Mouse (Mus musculus): ENCODE results near the gene Bhlhe41.
A peak's percentile ranks its signal among the peaks of the same experiment; 100 is the strongest.

The Bhlhe41 gene

DNA sequence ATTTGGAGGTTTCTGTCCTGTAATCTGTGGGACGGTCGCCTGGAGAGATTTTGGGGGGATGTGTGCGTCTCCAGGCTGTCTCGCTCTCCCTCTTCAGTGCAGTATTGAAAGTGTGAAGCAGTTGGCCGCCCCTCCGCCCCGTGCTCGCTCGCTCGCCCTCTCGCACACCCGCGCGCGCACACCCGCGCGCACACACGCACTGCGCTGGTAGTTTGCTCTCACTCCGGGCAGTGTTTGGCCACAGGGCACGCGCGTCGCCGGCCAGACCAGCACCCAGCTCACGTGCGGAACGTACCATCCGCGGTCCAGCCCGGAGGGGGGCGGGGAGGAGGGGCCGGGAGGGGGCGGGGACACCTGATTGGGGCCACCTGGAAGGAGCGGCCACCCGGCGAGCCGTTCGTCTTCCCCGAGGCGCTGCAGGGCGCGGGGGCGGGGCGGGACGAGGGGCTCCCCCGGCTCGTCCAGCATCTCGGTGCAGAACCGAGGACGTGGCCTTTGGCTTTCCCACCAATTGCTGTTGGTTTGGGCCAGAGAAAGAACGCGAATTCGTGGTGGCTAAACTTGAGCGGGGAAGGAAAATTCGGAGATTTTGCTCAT, at the start of gene Bhlhe41:
Gene Bhlhe41 (minus strand): TSS at position 270 of the 597 bp plus-strand sequence.
- peak; percentile 90 for DNase-seq

DNA sequence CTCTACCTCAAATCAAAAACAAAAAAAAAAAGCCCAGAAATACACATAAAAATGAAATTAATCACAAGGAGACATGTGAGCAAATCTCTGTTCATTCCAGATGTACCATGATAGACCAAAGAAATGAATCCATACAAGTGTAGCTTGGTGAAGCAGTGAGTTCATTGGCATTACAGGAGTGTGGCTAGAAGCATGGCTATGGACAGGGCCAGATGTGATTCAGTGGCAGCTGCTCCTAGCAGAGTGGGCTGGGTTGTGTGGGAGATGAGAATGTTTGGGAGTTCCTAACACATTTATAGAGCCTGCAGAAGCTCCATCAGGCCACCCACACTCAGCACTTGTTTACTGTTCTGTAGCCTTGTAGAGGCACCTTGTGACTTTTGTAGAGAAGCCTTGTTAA, 46.9 kb upstream of the Bhlhe41 start:
- DNase-seq: no peak

DNA sequence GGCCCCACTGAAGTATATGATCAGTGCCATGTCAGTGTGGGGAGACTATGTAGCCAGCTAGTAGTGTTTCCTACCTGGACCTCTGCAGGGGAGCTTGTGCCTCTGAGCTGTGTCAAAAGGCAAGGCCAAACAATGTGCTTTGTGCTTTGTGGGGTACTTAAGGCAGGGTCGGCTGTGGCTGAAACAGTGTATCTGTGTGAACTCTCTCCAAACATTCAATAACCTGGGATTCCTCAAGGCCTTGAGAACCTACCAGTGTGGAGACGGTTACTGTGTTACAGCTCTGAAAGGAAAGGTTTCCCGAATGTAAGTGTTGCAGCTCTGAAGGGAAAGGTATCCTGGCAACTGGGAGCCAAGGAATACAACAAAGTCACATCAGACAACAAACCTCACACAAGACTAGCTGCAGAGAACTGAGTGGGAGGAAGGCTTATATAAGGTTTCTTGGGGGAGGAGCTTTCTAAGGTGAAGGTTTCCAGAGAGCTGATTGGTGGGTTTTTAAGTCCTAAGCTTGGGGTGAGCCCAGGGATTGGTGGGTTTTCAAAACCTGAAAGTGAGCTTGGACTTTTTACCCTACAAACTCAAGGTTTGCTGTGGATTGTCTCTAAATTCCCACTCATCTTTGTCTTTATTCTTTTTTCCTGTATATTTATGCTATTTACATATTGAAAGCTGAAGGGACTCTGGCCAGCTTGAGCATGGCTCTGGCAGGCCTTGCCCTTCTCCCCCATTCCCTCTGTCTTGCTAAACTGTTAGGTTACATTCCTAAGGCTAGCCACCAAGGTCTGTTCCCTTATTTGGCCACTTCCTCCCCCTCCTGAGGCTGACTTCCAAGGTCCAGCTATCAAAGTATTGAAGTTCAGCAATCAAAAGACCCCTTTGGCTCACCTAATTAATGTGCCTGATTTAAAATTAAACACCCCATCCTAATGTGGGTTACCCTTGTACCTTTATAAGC, 45.4 kb upstream of the Bhlhe41 start:
- no peak for DNase-seq

DNA sequence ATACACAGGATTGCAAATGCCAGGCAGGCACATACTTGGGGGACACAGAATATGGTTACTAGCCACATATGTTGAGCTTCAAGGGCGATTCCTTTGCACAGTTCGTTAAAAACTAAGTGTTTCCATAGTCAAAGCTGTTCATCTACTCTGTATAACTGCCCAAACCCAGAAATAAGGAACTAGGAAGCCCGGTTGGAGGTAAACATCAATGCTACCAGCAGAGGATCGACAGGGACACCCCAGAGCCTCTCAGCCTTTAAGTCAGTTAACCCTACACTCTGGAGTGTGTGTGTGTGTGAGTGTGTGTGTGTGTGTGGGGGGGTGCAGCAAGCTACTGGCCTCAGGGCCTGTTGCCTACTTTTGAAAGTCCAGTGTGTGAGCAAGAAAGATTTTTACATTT, 44.6 kb upstream of the Bhlhe41 start:
- DNase-seq: no peak

DNA sequence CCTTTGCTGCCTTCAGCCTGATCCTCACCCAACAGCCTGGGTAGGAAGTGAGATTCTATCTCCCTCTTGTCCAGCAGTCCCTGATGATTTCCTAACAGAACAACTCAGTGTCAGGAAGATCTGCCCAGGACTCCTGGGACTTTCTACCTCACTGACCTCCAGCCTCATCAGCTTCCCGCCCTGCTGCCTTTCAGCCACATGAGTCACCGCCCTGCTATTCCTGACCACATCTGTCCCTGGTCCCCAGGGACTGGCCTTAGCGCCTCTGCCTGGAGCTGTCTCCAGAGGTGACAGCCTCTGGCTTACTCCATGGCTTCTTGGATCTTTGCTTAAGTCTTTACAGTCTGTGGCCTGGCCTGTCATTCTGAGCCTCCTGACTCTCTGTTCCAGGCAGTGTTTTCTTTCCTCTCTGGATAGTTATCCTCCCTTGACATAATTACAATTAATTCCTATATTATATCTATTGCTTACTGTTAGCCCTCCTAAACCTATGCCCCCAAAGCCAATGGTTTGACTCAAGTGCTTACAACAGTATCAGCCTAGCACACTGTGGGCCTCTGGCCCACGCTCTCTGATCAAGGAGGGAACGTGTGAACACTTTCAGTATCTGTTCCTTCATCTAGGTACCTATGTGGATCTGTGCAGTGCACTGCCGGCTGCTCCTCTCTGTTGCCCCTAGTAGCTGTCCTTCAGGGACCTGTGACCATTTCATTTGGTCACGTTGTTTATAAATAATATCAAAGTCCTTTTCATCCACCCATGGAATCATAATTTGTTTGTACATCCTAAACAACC, 40.9 kb upstream of the Bhlhe41 start:
- no peak for DNase-seq

DNA sequence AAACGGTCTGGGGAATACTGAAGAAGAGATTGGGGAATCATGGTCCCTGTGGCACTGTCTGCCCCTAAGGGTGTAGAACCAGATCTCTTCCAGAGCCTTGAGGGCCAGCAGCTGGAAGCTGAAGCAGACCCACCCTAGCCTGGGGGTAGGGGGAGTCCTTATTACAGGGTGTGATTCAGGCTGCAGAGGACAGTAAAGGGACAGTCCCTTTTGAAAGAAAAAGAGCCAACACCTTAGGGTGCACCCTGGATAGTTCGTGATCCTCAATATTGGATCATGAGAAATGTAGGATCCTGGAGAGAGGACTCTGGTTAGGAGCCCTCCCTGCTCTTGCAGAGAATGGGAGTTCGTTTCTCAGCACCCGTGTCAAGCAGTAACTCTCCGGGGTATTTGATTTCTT, 39.3 kb upstream of the Bhlhe41 start:
- DNase-seq: no peak

DNA sequence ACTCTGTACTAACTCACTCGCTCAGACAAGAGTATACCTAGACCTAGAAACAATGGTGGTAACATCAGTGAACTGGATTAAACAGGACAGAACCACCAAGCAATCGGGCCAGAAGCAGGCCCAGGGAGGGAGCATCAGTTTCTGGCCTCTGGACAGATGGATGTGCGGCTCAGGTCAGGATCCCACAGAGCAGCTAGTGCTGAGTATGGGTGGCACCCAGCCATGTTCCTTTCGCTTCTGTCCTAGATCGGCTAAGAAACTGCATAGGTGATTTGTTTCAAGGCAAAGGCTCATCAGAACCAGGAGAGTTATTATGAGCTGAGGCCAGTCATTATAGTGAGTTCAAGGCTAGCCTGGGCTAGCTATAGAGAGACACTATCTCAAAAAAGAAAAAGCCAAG, 38.8 kb upstream of the Bhlhe41 start:
- no peak for DNase-seq

DNA sequence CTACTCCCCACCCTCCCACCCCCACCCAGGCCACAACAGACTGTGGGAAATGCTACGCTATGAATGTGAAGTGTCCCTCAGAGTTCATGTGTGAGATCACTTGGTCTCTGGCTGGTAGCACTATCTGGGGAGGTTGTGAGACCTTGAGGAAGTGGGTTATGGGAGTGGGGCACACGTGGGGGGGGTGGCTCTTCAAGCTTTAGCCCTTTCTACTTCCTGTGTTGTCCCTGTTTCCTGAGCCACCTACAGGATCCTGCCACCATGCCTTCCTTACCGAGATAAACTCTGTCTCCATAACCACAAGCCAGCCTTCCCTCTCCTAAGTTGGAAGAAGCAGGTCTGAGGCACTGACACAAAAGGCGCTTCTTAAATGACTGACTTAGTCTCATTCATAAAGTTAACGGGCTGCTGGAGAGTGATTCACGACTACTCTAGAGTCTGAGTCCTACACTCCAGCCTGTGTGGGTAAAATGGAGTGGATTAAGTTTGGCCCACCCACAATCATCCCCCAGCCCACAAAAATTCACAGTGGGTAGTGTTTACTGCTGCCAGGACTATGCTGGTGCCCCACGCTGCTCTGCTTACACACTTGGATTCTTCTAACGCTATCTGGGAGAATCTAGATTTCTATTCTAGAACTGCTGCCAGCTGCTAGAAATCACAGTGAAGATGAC, 29.4 kb upstream of the Bhlhe41 start:
- DNase-seq: no peak

DNA sequence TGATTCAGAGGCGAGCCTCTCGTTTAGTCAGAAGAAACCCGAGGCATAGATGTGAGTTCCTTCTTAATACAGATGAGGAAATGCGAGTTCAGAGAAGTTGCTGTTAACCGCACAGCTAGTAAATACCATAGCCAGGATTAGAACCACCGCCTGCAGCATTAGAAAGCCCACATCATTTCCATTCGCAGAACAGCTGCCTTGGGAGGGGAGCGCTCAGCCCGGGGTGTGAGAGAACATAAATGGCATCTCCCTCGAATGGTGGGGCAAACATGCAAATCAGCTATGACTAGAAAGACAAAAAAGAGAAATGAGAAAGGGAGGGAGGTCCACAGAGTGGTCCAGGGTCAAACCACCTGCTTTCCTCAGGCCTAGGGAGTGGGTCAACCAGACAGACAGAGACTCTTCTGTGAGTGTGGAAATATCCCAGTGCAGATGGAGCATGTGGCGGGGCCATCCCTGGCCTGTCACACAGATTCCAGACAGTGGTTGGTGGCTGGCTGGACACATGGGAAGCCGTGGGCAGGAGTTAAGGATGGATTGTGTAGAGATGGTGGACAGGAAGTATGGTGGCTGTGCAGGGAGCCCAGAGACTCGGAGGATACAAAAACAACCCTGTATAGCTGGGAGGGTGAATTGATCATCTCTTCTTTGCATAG, 28.1 kb upstream of the Bhlhe41 start:
- DNase-seq: no peak

DNA sequence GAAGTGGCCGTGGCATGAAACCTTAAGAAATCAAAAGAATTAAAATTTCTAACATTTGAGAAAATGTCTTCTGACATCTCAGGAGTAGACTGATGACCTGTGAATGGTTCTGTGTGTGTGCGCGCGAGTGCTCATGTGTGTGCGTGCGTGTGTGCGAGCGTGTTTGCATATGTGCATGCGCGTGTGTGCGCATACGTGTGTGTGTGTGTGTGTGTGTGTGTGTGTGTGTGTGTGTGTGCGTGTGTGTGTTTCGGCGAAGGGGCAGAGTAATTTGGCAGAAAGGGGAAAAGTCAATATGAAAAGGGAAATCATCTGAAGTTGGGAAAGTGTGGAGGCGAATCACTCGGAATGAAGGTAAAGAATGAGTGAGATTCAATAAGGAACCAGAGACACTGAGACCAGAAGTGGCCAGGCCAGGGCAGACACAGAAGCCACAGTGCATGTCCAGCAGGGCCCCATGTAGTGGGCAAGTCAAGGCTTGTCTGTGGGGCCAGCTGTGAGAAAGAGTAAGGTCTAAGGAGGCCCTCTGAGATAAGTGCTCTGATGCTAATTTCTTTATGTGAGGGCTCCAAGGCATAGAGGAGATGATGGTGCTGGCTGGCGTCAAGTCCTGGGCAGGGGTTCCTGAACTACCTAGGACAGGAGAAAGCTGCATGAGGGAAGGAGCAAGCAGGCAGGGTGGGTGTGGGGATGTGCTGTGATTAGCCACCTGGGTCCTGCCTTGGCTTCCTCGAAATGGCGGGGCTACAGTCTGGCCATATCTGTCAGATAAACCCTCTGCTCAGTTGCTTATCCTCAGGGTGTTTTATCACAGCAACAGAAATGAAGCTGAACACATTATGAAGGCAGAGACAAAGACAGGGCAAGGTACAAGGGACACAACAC, 27.3 kb upstream of the Bhlhe41 start:
- DNase-seq: no peak

DNA sequence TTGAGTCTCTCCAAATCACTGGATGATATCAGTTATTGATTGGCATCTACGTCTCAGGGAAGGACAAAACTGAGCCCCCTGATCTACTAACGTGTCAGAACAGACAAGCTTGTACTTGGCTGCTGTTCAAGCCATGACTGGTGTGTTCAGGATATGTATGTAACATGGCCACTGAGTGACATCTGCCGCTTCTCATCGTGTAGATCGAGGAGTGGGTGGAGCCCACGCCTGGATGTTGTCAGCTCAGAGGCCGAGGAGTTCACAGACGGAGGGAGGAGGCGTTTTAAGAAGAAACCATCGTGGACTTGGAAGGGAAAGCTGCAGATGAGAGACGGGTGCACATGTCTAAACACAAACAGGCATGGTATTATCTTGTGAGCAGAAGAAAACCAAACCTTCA, 26.6 kb upstream of the Bhlhe41 start:
- DNase-seq: no peak

DNA sequence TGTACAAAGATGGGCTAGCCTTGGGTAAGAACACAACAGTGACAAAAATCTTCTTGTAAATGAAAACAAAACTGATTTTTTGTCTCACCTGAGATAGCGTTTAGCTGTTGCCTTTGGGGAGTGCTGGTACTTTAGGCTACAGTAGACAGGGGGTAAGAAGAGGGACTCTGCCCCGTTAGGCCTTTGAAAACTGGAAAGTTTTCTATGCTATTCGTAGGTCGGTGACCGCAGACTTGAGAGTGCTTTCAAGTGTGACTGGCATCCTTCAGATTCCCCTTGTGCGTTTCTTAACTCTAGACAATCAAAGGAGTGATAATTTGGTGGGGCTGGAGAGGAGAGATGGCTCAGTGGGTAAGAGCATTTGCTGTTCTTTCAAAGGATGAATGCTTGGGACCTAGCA, 22.4 kb upstream of the Bhlhe41 start:
- DNase-seq: no peak

DNA sequence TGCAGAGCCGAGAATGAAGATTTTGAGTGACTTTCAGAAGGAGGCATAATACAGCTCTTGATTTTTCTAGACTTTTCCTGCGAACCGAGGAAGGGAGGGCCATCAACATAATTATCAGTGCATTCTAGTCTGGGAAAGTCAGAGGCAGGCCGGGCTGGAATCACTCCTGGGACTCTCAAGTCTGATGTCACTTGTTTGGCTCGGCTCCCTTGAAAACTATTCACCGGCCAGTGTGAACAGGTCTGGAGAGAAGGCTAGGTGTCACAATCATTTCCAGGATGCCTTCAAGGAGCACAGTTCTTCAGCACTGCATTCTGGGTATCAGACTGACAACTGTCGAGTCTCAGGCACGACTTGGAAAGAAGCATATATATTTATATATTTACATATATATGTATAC, 20.9 kb upstream of the Bhlhe41 start:
- no peak for DNase-seq

DNA sequence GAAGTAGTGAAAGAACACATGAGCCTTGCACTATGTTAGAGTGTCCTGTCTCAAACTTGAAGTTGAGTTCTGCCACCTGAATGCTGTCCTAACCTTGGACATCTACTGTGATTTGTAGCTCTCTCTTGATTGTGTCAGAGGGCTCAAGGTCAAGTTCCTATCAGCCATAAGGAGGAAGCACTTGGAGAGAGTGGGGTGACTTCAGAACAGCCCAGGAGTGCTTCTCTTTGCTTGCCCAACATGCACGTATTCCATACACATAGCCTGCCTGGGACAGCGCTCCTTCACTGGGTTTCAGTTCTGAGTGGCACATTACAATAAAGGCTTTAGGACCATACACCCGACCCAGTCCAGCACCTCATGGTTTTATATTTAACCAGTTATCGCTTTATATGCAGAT, 19.7 kb upstream of the Bhlhe41 start:
- DNase-seq: no peak

DNA sequence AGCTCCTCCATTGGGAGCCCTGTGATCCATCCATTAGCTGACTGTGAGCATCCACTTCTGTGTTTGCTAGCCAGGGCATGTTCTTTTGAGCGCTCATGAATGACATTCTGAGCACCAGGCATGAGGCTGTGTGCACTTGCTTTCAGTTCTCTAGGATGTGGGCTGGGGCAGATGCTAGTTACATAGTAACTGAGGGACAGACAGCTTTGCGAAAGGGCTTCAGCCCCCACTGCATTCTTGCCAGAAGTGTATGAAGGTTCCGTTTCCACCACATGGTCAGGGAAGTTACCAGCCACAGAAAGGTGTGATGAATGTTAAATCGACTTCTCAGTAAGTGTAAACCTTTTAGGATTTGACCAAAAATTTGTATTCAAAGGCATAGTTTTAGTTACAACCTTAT, 18.3 kb upstream of the Bhlhe41 start:
- DNase-seq: no peak

DNA sequence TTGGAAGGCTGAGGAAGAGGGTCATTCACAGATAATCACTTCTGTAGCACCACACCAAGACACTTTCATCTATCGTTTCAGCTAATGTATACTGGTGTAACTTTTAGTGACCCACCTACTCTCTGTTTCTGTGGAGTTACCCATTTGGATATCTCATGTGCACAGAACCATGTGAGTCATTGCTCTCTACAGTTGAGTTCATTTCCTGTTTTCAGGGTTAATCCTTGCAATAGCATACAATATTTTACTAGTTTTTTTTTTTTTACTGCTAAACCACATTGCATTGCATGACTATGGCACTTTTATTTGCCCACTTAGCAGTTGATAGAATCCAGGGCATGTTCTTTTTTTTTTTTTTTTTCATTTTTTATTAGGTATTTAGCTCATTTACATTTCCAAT, 17.7 kb upstream of the Bhlhe41 start:
- DNase-seq: no peak

DNA sequence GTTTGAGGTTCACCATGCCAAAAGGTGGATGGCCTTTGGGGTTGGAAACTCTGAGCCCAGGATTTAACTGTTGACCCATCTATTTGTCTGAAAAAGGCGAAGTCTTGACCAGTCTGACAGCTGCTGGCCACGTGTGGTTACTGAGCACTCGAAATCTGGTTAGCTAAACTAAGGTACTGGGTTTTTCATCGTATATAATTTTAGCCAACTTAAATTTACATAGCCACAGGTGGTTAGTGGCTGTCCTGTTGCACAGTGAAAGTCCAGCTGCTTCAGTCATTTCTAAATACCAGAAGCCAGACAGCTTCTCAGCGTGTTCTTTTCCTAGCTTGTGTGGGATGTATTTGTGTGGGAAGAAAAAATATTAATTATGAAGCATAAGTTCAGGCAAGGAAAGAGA, 15.3 kb upstream of the Bhlhe41 start:
- no peak for DNase-seq

DNA sequence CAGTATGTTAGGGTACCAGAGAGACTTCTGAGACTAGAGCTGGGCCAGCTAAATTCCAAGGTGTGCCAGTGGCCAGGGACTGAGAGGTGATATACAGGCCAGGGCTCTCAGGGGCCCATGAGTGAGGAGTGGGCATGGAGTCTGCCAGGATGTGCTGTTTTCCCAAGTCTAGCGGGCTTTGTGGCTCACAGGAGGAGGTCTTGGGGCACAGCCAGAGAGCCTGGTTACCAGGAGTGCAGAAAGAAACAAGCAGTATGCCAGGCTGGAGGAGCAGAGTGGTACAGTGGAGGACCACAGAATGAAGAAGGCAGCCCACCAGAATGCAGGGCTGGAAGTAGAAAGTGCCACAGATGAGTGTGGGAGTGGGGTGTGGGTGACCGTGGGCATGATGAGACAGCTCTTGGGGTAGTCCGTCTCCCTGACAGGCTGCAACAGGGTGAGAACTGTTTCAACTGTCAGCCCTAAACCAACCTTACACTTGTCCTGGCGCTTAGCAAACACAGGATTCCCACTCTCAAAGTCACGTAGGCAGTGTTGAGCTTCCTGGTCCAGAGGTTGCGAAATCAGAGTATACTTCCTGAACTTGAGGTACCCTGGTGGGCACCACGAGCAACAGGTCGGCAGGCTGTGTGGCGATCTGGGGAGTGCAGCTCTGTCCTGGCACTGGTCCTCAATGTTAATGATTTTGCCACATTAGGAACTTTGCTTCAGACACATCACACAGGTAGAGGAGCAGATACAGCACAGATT, 11.8 kb upstream of the Bhlhe41 start:
- no peak for DNase-seq

DNA sequence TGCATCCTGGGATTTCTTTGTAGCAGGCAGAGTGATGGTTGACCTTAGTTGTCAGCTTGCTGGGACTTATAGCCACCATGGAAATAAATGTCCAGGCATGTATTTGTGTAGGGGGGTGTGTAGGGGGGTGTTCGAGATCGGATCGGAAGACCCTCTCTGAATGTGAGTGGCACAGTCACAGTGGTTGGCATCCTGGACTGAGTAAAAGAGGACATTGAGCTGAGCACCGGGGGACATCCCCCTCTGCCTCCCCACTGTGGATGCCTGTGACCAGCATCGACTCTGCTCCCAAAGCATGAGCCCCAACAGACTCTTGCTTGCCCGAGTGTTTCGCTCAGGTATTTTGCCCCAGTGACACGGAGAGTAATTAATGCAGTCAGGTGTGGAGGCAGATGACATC, 8.0 kb upstream of the Bhlhe41 start:
- DNase-seq: no peak

DNA sequence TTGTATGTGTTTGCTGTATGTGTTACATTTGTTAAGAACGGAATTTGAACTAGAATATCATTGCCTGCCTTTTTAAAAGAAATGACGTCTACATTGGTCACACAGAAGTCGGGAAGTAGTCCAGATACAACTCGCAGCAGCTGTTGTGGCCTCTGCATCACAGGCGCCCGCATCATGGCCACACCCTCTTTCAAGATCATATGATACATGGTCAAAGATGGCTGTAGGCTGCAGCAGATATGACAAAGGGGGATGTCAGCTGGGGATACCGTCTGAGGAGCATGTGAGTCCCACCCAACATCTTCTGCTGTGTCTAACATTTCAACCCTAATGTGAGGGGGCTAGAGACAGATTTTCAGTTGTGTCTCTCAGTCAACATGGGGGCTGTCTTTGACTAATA, 6.7 kb upstream of the Bhlhe41 start:
- no peak for DNase-seq

DNA sequence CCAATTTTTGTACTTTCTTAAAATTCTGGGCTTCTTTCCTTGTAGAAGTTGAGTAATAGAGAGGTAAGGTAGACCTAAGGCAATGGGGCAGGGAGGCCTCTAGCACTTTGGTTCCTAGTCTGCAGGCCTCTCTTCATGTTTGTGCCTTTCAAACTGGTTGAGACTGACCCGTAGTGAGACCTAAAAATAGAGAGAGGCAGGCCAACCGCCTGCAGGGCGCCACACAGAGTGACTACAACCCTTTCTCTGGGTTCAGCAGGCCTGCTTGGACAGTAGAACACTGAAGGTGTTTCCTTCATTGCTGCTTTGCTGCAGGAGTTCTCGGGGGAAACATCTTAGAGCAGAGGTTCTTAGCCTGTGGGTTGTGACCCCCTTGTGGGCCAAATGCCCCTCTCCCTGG, 5.6 kb upstream of the Bhlhe41 start:
- DNase-seq: no peak

Data from retina, postnatal 1 day (tissue).